Mouse (Mus musculus) left cerebral cortex, adult 8-10 months (tissue): Measurements from ENCODE around the gene Gm28230. TPM values are rescaled to one million over a fixed set of nuclear protein-coding genes. Genes with fewer than 3 reads are reported as not detected.

Experiments
- DNase-seq, 2 experiments: peaks; one replicate each; pipeline ENCODE4 v3.0.0; 2022; ENCODE audit warnings: low spot score in 2 of 2
- total RNA-seq, 4 experiments: library from RNA; stranded (reverse); gene quantifications; 2 replicates each; pipeline ENCODE4 v1.2.4; 2022

The Gm28230 gene
- not detected for total RNA-seq

GRCm38 (mm10) chr2:74726551-74726950, at the start of gene Gm28230:
Gene Gm28230, plus strand, starts transcription at chr2:74726728.
- DNase-seq, result no peak

GRCm38 (mm10) chr2:74677106-74677505, 49.4 kb upstream of the Gm28230 start:
- no peak for DNase-seq

- DNase-seq, result no peak
These were observed 47.5 kb upstream of the Gm28230 start, which contains the start of gene Hoxd11 for GRCm38 (mm10) chr2:74678891-74679595. Gene Hoxd11, plus strand, starts transcription at chr2:74679557.

GRCm38 (mm10) chr2:74679596-74679971, 46.9 kb upstream of the Gm28230 start:
- no peak for DNase-seq

- DNase-seq, result no peak
These were observed 46.5 kb upstream of the Gm28230 start for GRCm38 (mm10) chr2:74679980-74680379.

- DNase-seq, result no peak
These were observed 45.7 kb upstream of the Gm28230 start for GRCm38 (mm10) chr2:74680561-74681398.

- no peak for DNase-seq
These were observed 44.7 kb upstream of the Gm28230 start for GRCm38 (mm10) chr2:74681594-74682531.

GRCm38 (mm10) chr2:74682796-74683195, 43.7 kb upstream of the Gm28230 start:
- no peak for DNase-seq

- no peak for DNase-seq
These were observed 43.0 kb upstream of the Gm28230 start for GRCm38 (mm10) chr2:74683471-74683951.

- DNase-seq, result no peak
These were observed 42.4 kb upstream of the Gm28230 start for GRCm38 (mm10) chr2:74684106-74684505.

- no peak for DNase-seq
These were observed 41.4 kb upstream of the Gm28230 start for GRCm38 (mm10) chr2:74685059-74685603.

- no peak for DNase-seq
These were observed 40.1 kb upstream of the Gm28230 start for GRCm38 (mm10) chr2:74686301-74686987.

- DNase-seq, result no peak
These were observed 39.4 kb upstream of the Gm28230 start for GRCm38 (mm10) chr2:74686988-74687697.

- DNase-seq, result no peak
These were observed 38.6 kb upstream of the Gm28230 start for GRCm38 (mm10) chr2:74687698-74688555.

- no peak for DNase-seq
These were observed 37.5 kb upstream of the Gm28230 start for GRCm38 (mm10) chr2:74688795-74689573.

GRCm38 (mm10) chr2:74689574-74690337, 36.8 kb upstream of the Gm28230 start:
- no peak for DNase-seq

- no peak for DNase-seq
These were observed 36.2 kb upstream of the Gm28230 start for GRCm38 (mm10) chr2:74690338-74690716.
